Mouse (Mus musculus): ENCODE data around the gene Gm438. TPM values are rescaled to one million over a fixed set of nuclear protein-coding genes. Genes with fewer than 3 reads are reported as not detected.

Gene Gm438
- polyA plus RNA-seq, 1 experiment from 2014 or later = not detected

DNA sequence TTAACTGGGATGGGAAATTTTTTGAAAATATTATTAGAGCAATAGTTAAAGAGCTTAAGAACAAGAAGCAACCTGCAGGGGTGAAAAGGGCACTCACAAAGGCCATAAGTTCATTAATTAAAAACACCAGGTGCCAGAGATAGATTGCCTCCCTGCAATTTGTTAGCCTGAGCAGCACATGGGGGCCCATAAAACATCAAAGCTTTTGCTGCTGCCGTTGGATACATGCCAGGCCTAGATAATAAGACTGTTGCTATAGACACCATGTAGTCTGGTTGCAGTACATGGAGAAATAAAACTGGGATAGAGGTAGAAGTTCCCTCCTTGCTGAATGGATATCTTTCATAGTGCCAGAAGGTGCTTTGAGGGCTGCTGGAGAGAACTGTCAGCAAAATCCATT, 37.2 kb downstream of the Gm438 start:
- Histone ChIP-seq H3K36me3 (replicated peaks; ENCODE audit: control insufficient read depth, insufficient read depth, low read depth, low read length) (no peaks in the 10 kb centered on the region), H3K27ac (replicated peaks; ENCODE audit: low read depth, low read length) (no peak overlapping the region), H3K4me1 (ENCODE audit: control insufficient read depth, insufficient read depth, low read length) (no peaks in the 10 kb centered on the region), H3K27me3 (ENCODE audit: control insufficient read depth, insufficient read depth, low read length) (no peaks in the 10 kb centered on the region), H3K9ac (replicated peaks; ENCODE audit: low read length) (no peak overlapping the region), H3K9me3 (replicated peaks; ENCODE audit: control insufficient read depth, low read length) (no peaks in the 10 kb centered on the region; the same call in 1 of the 2 replicates), H3K4me3 (ENCODE audit: low read depth, low read length) (no peak overlapping the region), H3K4me2 (ENCODE audit: low read depth, low read length) (no peak overlapping the region)
- no peak for ATAC-seq (replicated peaks; ENCODE audit: insufficient number of reproducible peaks, low FRiP score, low TSS enrichment, low read depth)
- 57% methylated on average over 1 of the region's 1 CpGs for WGBS
- DNase-seq (ENCODE audit: low spot score) = no peak

Other genes with a start within 250 kb of the Gm438 start
- not detected in 2 replicates for gene Gm13124, start 221.4 kb downstream of the Gm438 start, polyA plus RNA-seq (2014; fragmentation: Nextera tagmentation; extraction: Ambion mirVana)
- not detected in 2 replicates for gene Aadacl4, start 172.9 kb downstream of the Gm438 start, polyA plus RNA-seq (2014; fragmentation: Nextera tagmentation; extraction: Ambion mirVana)
- not detected in 2 replicates for gene Gm436, start 100.2 kb downstream of the Gm438 start, polyA plus RNA-seq (2014; fragmentation: Nextera tagmentation; extraction: Ambion mirVana)
- not detected in 2 replicates for gene Gm13178, start 65.2 kb downstream of the Gm438 start, polyA plus RNA-seq (2014; fragmentation: Nextera tagmentation; extraction: Ambion mirVana)
- 41.9 and 45.7 TPM in 2 replicates for gene Dhrs3, start 106.2 kb upstream of the Gm438 start, polyA plus RNA-seq (2014; fragmentation: Nextera tagmentation; extraction: Ambion mirVana)

All from embryonic facial prominence, embryonic 11.5 days (tissue).